Mouse (Mus musculus) stomach, postnatal 0 days (tissue): ENCODE data around the gene Pxn.

Experiments used
- CTCF ChIP-seq: IDR thresholded peaks from 2 replicates; pipeline ENCODE4 v1.5.1; 2016; ENCODE audit warnings: antibody characterized with exemption, low read depth, mild to moderate bottlenecking, moderate library complexity
- EP300 ChIP-seq: optimal IDR thresholded peaks from 2 replicates; pipeline ENCODE3; 2016; ENCODE audit warnings: antibody characterized with exemption

- TF ChIP-seq CTCF (no peak), EP300 (no peak)
These were observed 97.1 kb downstream of the Pxn start for GRCm38 (mm10) chr5:115603561-115603960.
